Mouse (Mus musculus) liver, embryonic 11.5 days (tissue): ENCODE measurements around the gene P2rx3. TPM values are rescaled to one million over a fixed set of nuclear protein-coding genes. Genes with fewer than 3 reads are reported as not detected.

ENCODE experiments used
- ATAC-seq: fragments of 200-750 bp; cut with Nextera tagmentation; replicated peaks from 2 replicates; pipeline ENCODE4 v1.8.0; 2017; ENCODE audit warnings: moderate number of reproducible peaks, mild to moderate bottlenecking, moderate TSS enrichment, moderate library complexity; ENCODE audit not compliant: low FRiP score
- DNase-seq: peaks from one replicate; pipeline ENCODE4 v3.0.0-alpha.2; 2017; ENCODE audit warnings: low spot score
- H3K27ac ChIP-seq: fragments of 300-500 bp; sonication (generic); 2 replicates; pipeline ENCODE4 v1.5.1; 2014; ENCODE audit warnings: mild to moderate bottlenecking, low read depth, low read length, control low read depth
- H3K27me3 ChIP-seq: fragments of 300-500 bp; sonication (generic); replicated peaks from 2 replicates; pipeline ENCODE4 v1.6.1; 2014; ENCODE audit warnings: low read length, mixed read lengths; ENCODE audit not compliant: control insufficient read depth, insufficient read depth
- H3K36me3 ChIP-seq: fragments of 300-500 bp; sonication (generic); 2 replicates; pipeline ENCODE4 v1.6.1; 2014; ENCODE audit warnings: mild to moderate bottlenecking, low read length, moderate library complexity, mixed read lengths; ENCODE audit not compliant: control insufficient read depth, insufficient read depth
- H3K4me1 ChIP-seq: fragments of 300-500 bp; sonication (generic); replicated peaks from 2 replicates; pipeline ENCODE4 v1.6.1; 2014; ENCODE audit warnings: low read length, mixed read lengths; ENCODE audit not compliant: control insufficient read depth, insufficient read depth
- H3K4me2 ChIP-seq: fragments of 300-500 bp; sonication (generic); 2 replicates; pipeline ENCODE4 v1.6.1; 2014; ENCODE audit warnings: mild to moderate bottlenecking, control low read depth, moderate library complexity
- H3K4me3 ChIP-seq: fragments of 300-500 bp; sonication (generic); 2 replicates; pipeline ENCODE4 v1.5.1; 2014; ENCODE audit warnings: low read depth, low read length, control low read depth
- H3K9ac ChIP-seq: fragments of 300-500 bp; sonication (generic); 2 replicates; pipeline ENCODE4 v1.6.1; 2014; ENCODE audit warnings: low read depth, low read length, control low read depth
- H3K9me3 ChIP-seq: fragments of 300-500 bp; sonication (generic); 2 replicates; pipeline ENCODE4 v1.6.1; 2016; ENCODE audit warnings: low read length, inconsistent platforms, mixed read lengths; ENCODE audit not compliant: control insufficient read depth
- WGBS: fragments of 180-500 bp; shearing (Covaris S2); extraction: QIAGEN DNeasy Blood & Tissue Kit; methylation state at CpG from one replicate; pipeline ENCODE4 v1.1.7; 2014; 5-methylcytosine and 5-hydroxymethylcytosine counted together
- polyA plus RNA-seq: library from polyadenylated mRNA; unstranded; fragments of >200 nt; fragmentation: Nextera tagmentation; extraction: Ambion mirVana; gene quantifications from 2 replicates; pipeline ENCODE4 v1.2.1, GENCODE M21; 2014

The P2rx3 gene
- polyA plus RNA-seq, 1 experiment from 2014 or later = 1.1 TPM

- Histone ChIP-seq H3K9me3 (no peaks in the 10 kb centered on the region), H3K9ac (peak overlapping the region; percentile 61), H3K27ac (peak overlapping the region; percentile 96), H3K4me1 (peaks cover 23% of the 10 kb centered on the region), H3K4me2 (peak overlapping the region; percentile 64), H3K36me3 (no peaks in the 10 kb centered on the region), H3K27me3 (no peaks in the 10 kb centered on the region), H3K4me3 (peak overlapping the region; percentile 17)
- 38% methylated on average over 9 of the region's 9 CpGs for WGBS
- peak; percentile 99 for ATAC-seq
- peak; percentile 64 for DNase-seq
Observed at GRCm38 (mm10) chr2:85011906-85012604, 25.2 kb downstream of the P2rx3 start.

GRCm38 (mm10) chr2:85009212-85009611, 28.1 kb downstream of the P2rx3 start:
- 54% methylated on average over 2 of the region's 2 CpGs for WGBS
- Histone ChIP-seq H3K9ac (no peak overlapping the region), H3K4me2 (no peak overlapping the region), H3K27me3 (no peaks in the 10 kb centered on the region), H3K4me3 (no peak overlapping the region), H3K4me1 (peaks cover 23% of the 10 kb centered on the region), H3K27ac (no peak overlapping the region), H3K9me3 (no peaks in the 10 kb centered on the region), H3K36me3 (no peaks in the 10 kb centered on the region)
- no peak for DNase-seq
- no peak for ATAC-seq

- DNase-seq = no peak
Observed at GRCm38 (mm10) chr2:85007729-85008128, 29.5 kb downstream of the P2rx3 start.

GRCm38 (mm10) chr2:85006600-85006999, 30.7 kb downstream of the P2rx3 start:
- no peak overlapping the region for H3K27ac ChIP-seq
- no peaks in the 10 kb centered on the region for H3K36me3 ChIP-seq
- H3K4me3 ChIP-seq = no peak overlapping the region
- H3K4me2 ChIP-seq = no peak overlapping the region
- WGBS = 87% methylated on average over 7 of the region's 7 CpGs
- ATAC-seq = no peak
- H3K4me1 ChIP-seq = peaks cover 6% of the 10 kb centered on the region
- no peak for DNase-seq
- no peak overlapping the region for H3K9ac ChIP-seq
- H3K27me3 ChIP-seq = no peaks in the 10 kb centered on the region
- no peaks in the 10 kb centered on the region for H3K9me3 ChIP-seq

More at GRCm38 (mm10) chr2:85007729-85008128, 29.5 kb downstream of the P2rx3 start:
- no peak overlapping the region for H3K4me2 ChIP-seq
- no peaks in the 10 kb centered on the region for H3K27me3 ChIP-seq
- H3K36me3 ChIP-seq = no peaks in the 10 kb centered on the region
- ATAC-seq = no peak
- peaks cover 12% of the 10 kb centered on the region for H3K4me1 ChIP-seq
- H3K9me3 ChIP-seq = no peaks in the 10 kb centered on the region
- no peak overlapping the region for H3K9ac ChIP-seq
- no peak overlapping the region for H3K27ac ChIP-seq
- whole genome bisulfite sequencing = 22% methylated on average over 4 of the region's 4 CpGs
- H3K4me3 ChIP-seq = no peak overlapping the region

GRCm38 (mm10) chr2:85004341-85004740, 32.9 kb downstream of the P2rx3 start:
- H3K4me3 ChIP-seq = no peak overlapping the region
- no peak overlapping the region for H3K27ac ChIP-seq
- H3K9me3 ChIP-seq = no peaks in the 10 kb centered on the region
- DNase-seq = no peak
- no peaks in the 10 kb centered on the region for H3K27me3 ChIP-seq
- H3K9ac ChIP-seq = no peak overlapping the region
- peaks cover 11% of the 10 kb centered on the region for H3K4me1 ChIP-seq
- no peak for ATAC-seq
- no peaks in the 10 kb centered on the region for H3K36me3 ChIP-seq
- no peak overlapping the region for H3K4me2 ChIP-seq
- WGBS = 70% methylated on average over 4 of the region's 4 CpGs

- no peaks in the 10 kb centered on the region for H3K9me3 ChIP-seq
- WGBS = 69% methylated on average over 8 of the region's 8 CpGs
- H3K9ac ChIP-seq = no peak overlapping the region
- H3K27ac ChIP-seq = no peak overlapping the region
- DNase-seq = no peak
- H3K27me3 ChIP-seq = no peaks in the 10 kb centered on the region
- no peak for ATAC-seq
- peaks cover 13% of the 10 kb centered on the region for H3K4me1 ChIP-seq
- H3K4me3 ChIP-seq = no peak overlapping the region
- no peak overlapping the region for H3K4me2 ChIP-seq
- H3K36me3 ChIP-seq = no peaks in the 10 kb centered on the region
Observed at GRCm38 (mm10) chr2:85002575-85002974, 34.7 kb downstream of the P2rx3 start.

- 81% methylated on average over 13 of the region's 13 CpGs for WGBS
- no peak for ATAC-seq
Observed at GRCm38 (mm10) chr2:85001497-85001896, 35.8 kb downstream of the P2rx3 start.

GRCm38 (mm10) chr2:84999486-85000181, 37.6 kb downstream of the P2rx3 start:
- no peak overlapping the region for H3K4me3 ChIP-seq
- peaks cover 22% of the 10 kb centered on the region for H3K4me1 ChIP-seq
- no peak overlapping the region for H3K4me2 ChIP-seq
- H3K9ac ChIP-seq = no peak overlapping the region
- ATAC-seq (0 out of 2 replicates have a peak, but pooled peaks have one; percentile 27), DNase-seq (no peak)
- no peaks in the 10 kb centered on the region for H3K36me3 ChIP-seq
- no peaks in the 10 kb centered on the region for H3K9me3 ChIP-seq
- H3K27me3 ChIP-seq = no peaks in the 10 kb centered on the region
- H3K27ac ChIP-seq = no peak overlapping the region
- WGBS = 61% methylated on average over 3 of the region's 3 CpGs

More at GRCm38 (mm10) chr2:85001497-85001896, 35.8 kb downstream of the P2rx3 start:
- H3K36me3 ChIP-seq = no peaks in the 10 kb centered on the region
- no peaks in the 10 kb centered on the region for H3K9me3 ChIP-seq
- H3K9ac ChIP-seq = no peak overlapping the region
- no peak overlapping the region for H3K27ac ChIP-seq
- H3K4me3 ChIP-seq = no peak overlapping the region
- no peak for DNase-seq
- no peaks in the 10 kb centered on the region for H3K27me3 ChIP-seq
- no peak overlapping the region for H3K4me2 ChIP-seq
- H3K4me1 ChIP-seq = peaks cover 16% of the 10 kb centered on the region
